Mouse (Mus musculus) retina, postnatal 1 day (tissue): Measurements from ENCODE around the gene 1700001P01Rik.

Source experiments
- DNase-seq: peaks from one replicate; pipeline ENCODE4 v3.0.0-alpha.2; 2012

Gene 1700001P01Rik

DNA sequence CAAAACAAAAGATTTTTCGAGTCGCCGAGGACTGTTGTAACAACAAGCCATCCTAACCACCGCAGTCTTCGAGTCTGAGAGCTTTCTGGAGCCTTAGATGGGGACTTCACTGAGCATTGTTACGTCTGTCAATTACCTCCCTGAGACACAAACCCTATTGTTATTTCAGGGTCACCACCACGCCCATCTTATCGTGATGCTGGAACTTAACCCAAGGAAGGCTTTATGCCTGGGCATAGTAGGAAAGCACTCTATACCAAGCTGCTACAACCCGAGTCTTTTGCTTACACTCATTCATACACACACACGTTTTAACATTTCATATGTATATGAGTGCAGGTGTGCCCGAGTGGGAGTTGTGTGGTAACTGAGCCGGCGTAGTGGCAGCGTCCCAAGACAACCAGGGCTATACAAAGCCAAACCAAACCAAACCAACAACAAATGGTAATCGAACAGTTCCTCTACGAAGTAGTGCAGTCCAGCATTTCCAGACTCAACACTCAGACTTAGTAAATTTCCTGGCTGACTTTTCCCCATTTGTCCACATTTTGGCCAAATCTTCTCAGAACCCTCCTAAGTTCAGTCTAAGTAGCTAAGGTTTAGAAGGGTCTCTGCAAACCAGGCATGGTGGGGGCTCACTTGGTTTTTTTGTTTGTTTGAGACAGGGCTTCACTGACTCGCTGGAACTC lies at the start of gene 1700001P01Rik:
Gene 1700001P01Rik (minus strand): TSS at position 111 of the 689 bp plus-strand sequence.
- no peak for DNase-seq

DNA sequence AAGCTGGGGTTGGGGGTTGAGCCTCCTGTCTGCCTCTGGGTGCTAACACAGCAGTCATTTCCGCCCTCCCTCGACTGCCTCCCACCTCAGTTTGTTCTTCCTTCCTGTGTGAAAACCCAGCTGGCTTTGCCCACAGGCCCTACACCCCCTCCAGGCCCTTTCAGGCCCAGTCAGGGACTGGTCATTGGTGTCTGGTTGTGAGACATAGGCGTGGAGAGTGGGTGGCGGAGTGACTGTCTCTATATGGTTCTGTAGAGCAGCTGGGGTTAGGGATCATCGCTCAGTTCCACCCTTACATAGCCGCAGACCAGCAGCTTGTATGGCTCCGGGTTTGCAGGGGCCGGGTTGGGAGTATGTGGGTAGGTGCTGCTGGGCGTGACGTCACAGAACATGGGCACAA lies 49.6 kb upstream of the 1700001P01Rik start:
- no peak for DNase-seq

DNA sequence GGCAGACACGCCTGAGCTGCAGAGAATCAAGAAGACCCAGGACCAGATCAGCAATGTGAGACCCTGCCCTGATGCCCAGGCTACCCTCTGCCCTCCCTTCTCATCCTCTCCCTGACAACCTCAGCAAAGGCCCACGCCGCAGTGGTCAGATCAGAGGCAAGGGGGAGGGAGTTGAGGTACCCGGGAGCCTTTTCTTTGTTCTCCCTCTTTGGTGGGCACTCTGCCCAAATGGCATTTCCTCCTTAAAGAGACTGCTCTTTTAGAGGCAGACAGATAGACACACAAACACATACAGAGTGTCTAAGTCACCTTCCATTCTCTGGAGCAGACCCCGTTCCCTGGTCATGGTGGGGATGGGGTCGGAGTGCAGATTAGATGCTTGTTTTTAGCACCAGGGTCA lies 49.2 kb upstream of the 1700001P01Rik start:
- DNase-seq = no peak

- DNase-seq = no peak
These were observed 48.5 kb upstream of the 1700001P01Rik start for GRCm38 (mm10) chr11:97824168-97824567.

DNA sequence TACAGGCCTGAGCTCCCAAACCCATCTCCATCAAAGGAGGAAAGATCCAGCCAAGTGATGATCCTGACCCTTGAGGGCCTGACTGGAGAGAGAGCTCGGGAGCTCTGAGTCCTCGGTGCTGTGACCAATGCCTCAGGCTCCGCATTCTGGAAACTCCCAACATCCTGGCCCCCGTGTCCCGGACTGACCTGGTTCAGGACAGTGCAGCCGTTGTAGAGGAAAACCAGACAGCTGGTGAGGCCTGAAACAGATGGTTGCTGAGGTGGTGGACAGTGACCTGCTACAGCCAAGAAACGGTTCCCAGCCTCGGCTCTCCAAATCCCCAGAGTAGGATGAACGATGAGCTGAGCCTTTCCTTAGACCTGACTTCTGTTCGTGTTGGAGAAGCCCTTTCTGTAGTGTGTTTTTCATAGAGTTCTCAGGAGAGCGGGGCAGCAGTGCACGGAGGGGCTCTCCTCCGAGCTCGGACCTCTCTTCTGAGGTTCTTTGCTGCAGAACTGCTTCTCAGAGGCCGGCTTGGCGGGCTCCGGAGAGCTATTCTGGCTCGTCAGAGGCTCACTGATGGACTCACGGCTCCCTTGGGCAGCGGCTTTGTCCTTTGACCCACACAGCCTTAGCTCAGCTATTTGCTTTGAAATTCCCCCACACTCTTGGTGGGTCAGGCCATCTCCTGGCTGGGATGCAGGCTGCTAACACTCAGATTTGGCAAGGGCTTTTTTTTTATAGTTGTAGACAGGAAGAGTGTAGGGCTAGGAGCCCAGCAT lies 47.3 kb upstream of the 1700001P01Rik start:
- peak; percentile 64 for DNase-seq

- DNase-seq = no peak
These were observed 45.8 kb upstream of the 1700001P01Rik start for GRCm38 (mm10) chr11:97821401-97822064.

- no peak for DNase-seq
These were observed 45.1 kb upstream of the 1700001P01Rik start for GRCm38 (mm10) chr11:97820840-97821239.

- no peak for DNase-seq
These were observed 44.2 kb upstream of the 1700001P01Rik start for GRCm38 (mm10) chr11:97819923-97820322.

- no peak for DNase-seq
These were observed 43.4 kb upstream of the 1700001P01Rik start for GRCm38 (mm10) chr11:97819102-97819501.

DNA sequence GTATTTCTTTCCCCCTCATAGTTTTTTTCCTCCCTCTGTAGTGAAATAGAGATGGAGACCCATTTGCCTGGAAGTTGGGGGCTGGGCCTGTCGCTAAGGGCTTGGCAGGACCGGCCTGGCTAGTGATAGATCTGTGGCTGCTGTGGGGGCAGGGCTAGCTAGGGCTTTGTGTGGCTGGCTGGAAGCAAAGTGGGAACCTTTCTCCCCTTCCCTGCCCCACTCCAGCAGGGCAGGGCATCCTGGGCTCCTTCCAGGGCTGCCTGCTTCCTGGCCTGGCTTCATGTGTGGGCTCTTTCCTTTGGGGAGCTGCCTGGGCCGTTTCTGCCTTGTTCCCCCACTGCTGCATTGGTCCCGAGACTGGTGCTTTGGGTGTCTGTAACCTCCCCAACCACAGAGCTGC lies 42.9 kb upstream of the 1700001P01Rik start:
- DNase-seq = no peak

DNA sequence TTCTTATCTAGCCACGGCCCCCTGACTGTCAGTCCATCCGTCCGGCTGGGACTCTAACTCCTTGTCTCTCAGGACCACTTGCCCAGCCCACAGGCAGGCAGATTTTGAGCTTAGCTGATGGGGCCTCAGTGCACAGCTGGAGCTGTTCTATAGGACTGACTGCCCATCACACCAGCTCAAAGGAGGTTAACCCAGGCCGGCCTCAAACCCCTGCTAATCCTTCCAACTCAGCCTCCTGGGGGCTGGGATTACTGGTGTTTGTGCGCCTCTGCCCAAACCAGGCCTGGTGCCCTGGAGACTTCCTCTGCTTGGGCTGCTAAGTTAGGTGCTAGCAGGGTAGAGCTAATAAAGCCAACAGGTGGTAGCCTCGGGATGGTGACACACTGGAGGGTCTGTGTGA lies 42.3 kb upstream of the 1700001P01Rik start:
- DNase-seq = peak; percentile 60

DNA sequence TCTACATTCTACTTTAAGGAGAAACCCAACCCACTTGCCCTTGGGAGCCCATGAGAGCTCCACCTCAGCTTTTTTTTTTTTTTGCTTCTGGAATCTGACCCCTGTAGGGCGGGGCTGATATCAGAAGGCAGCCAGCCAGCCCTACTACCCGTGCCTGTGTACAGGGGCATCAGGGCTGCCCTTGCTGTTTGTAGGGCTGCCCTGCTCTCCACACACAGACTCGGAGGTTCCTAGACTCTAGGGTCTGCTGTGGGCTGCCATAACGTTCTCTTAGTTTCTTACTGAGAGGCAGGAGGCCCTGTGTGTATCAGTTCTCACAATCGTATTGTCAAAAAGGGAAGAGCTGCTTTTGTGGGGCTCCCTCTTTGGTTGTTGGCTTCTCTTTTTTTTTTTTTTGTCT lies 41.7 kb upstream of the 1700001P01Rik start:
- DNase-seq = no peak

DNA sequence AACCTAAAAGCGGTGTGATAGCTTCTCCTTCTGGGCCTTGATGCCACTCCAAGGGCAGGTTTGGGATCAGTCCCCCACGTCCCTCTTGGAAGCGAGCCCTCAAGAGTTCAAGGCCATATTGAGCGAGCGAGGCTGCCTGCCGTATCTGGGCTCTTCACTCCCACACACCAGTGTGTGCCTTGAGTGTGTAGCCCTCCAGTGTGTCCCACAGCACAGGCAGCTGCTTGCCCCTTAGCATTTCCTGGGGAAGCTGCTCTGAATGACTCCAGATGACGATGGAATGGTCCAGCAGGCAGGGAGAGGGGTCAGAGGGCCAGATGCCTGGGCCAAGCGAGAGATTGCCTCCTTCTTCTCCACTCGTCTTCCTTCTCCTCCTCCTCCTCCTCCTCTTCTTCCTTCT lies 41.2 kb upstream of the 1700001P01Rik start:
- no peak for DNase-seq

DNA sequence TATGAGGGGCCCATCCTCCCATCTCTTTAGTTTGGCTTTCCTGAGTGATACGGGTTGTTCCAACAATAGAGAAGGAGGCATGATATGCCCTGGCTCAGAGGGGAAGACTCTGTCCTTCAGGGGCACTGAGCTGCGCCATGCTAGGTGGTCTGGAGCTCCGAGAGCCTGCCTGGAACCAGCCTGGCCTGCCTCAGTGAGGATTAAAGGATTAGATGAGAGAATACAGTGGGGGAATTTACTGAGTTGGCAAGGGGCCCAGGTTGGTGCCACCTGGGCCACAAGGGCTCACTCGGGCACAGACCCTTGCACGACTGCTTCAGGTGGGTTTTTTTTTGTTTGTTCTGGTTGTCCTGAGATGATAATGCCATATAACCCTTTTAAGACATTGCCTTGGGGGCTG lies 40.5 kb upstream of the 1700001P01Rik start:
- peak; percentile 54 for DNase-seq

DNA sequence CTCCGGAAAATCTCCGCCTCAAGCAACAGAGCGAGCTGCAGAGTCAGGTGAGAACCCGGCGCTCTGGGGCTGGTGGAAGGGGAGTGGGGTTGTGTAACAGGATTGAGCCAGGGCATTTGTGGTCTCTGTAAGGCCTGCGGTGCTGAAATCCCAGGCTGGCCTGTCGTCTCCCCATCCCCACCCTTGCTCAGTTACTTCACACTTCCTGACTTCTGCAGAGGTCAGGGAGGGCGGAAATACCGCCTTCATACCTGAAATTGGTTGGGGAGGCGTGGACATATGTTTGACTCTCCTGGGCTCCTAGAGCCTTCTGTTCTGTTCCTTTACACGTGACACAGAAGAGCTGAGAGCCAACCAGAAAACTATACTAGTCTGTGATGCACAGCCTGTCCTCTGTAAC lies 40.0 kb upstream of the 1700001P01Rik start:
- no peak for DNase-seq

GRCm38 (mm10) chr11:97813746-97814515 lies 38.2 kb upstream of the 1700001P01Rik start:
- no peak for DNase-seq

DNA sequence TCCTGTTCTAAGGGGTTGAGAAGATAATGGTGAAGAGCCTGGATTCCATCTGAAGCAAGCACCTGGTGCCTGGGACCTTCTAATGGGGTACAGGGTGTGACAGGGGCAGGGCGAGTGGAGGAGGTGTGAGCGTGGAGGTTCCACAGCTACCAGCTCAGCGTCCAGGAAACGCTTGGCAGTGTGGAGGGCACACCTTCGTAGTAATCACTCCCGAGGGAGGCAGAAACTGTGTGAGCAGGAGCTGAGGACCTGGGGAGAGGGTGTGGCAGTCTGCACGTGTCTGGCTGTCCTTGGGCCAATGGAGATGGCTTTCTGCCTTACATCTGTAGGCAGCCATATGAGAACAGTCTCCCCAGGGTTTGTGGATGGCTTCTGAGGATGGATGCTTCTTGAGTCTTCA lies 37.4 kb upstream of the 1700001P01Rik start:
- DNase-seq = no peak

- DNase-seq = peak; percentile 90
These were observed 36.8 kb upstream of the 1700001P01Rik start for GRCm38 (mm10) chr11:97812491-97812921.

DNA sequence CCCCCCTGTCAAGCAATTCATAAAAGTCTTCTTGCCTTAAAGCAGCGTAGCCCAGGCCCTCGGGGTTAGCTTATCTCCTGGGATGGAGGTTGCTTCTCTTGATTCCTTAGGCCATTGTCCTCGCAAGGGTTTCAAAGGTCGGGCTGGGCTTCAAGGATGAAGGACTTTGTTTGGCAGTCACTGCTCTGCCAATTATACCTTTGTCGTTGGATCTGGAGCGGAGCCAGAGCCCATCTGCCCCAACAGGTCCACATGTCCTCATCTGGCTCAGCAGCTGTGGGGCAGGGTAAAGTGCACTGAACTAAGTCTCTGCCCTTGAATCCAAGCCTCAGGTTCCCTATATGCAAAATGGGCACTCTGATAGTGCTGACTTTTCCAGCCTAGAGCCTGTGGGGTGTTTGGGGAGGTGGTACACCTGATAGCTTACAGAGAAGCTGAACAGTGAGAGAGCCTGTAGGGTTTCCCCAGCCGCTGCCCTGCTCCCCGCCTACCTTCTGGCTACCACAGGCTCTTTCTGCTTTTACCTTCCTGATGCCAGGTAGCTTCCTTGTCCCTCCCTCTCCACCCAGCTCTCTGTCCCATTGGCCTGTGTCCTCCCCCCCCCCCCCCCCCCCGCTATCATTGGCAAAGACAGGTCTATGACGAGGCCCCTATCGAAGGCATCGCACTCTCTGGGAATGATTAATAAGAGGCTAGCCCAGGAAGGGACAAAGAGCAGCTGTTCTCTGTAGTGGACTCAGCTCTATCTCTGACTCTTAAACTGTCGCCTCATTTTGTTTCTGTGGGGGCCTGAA lies 36.0 kb upstream of the 1700001P01Rik start:
- DNase-seq = peak; percentile 51

DNA sequence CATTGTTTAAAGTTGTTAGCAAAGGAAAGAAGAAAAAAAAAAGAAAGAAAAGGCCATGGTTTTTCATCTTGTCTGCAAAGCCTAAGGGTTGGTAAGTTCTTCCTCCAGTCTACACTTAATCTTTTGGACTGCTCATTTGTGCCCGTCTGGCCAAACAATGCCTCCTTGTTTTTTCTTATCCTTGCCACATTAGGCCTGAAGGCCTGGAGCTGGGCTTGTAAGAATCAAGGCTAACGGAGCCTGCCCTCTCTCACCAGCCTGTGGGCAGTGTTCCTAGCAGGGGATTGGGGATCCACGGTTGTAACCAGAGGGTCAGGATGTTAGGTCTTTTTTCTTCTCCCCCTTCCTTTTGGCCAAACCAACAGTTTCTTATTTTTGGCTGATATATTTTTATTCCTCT lies 35.3 kb upstream of the 1700001P01Rik start:
- peak; percentile 54 for DNase-seq

- DNase-seq = no peak
These were observed 34.6 kb upstream of the 1700001P01Rik start for GRCm38 (mm10) chr11:97810356-97810755.
